19 mouse cellular contexts compared by ENCODE assay signal in genomic region chr12:24955137-24955536, GRCm38 (mm10). TPM values are rescaled to one million over a fixed set of nuclear protein-coding genes. Genes with fewer than 3 reads are reported as not detected.
A peak's percentile ranks its signal among the peaks of the same experiment; 100 is the strongest.
DNase-seq lines count a peak whose midpoint lies in the region; ATAC-seq and TF ChIP-seq lines count a peak whose summit lies in the region.
"Had no signal": no experiment of that assay in that cellular context is flagged by ENCODE, and none has a peak within 500 bp of the region (broad histone marks: within the 10 kb centered on the region; RNA-seq: fewer than 3 reads in every experiment).

No protein-coding gene starts in this region.

- WGBS in heart, embryonic 13.5 days: 39% methylated on average over 9 of the region's 9 CpGs
- WGBS in heart, adult 2 months: 48% methylated on average over 9 of the region's 9 CpGs
- WGBS in heart, postnatal 0 days: 24% methylated on average over 9 of the region's 9 CpGs

- no peak overlapping the region for H3K4me2 ChIP-seq in heart, embryonic 13.5 days
- no peak overlapping the region for H3K4me2 ChIP-seq in heart, postnatal 0 days (ENCODE audit: low read depth, low read length)

- peaks cover 15% of the 10 kb centered on the region; the same call in 1 of the 2 replicates for H3K4me1 ChIP-seq in heart, embryonic 13.5 days
- H3K4me1 ChIP-seq in heart, adult 2 months (ENCODE audit: control insufficient read depth, insufficient read depth, low read length): no peaks in the 10 kb centered on the region
- no peaks in the 10 kb centered on the region for H3K4me1 ChIP-seq in heart, postnatal 0 days (ENCODE audit: control insufficient read depth, insufficient read depth)

- H3K9ac ChIP-seq in heart, embryonic 13.5 days: no peak overlapping the region
- no peak overlapping the region for H3K9ac ChIP-seq in heart, adult 2 months (ENCODE audit: low read depth, low read length)
- no peak overlapping the region for H3K9ac ChIP-seq in heart, postnatal 0 days (replicated peaks; ENCODE audit: low read depth, low read length)

- intact Hi-C loops in heart, adult 2 months (cut with DNase I): no loop called here

- peak overlapping the region; percentile 7; the same call in 1 of the 2 replicates for H3K27ac ChIP-seq in heart, embryonic 13.5 days (replicated peaks)
- H3K27ac ChIP-seq in heart, adult 2 months: no peak overlapping the region
- peak overlapping the region; percentile 36; the same call in 1 of the 2 replicates for H3K27ac ChIP-seq in heart, postnatal 0 days (ENCODE audit: low read depth)

- no peak overlapping the region for H3K4me3 ChIP-seq in heart, embryonic 13.5 days
- no peak overlapping the region for H3K4me3 ChIP-seq in heart, adult 2 months
- H3K4me3 ChIP-seq in heart, postnatal 0 days (ENCODE audit: low read depth, low read length): no peak overlapping the region

- peaks cover 69% of the 10 kb centered on the region for H3K36me3 ChIP-seq in heart, embryonic 13.5 days
- no peaks in the 10 kb centered on the region for H3K36me3 ChIP-seq in heart, adult 2 months (ENCODE audit: control insufficient read depth, insufficient read depth, low read length)
- H3K36me3 ChIP-seq in heart, postnatal 0 days (replicated peaks; ENCODE audit: control insufficient read depth, insufficient read depth, low read length): peaks cover 16% of the 10 kb centered on the region; the same call in 1 of the 2 replicates

- no peak for DNase-seq in heart, adult 2 months
- peak; percentile 67 for DNase-seq in heart, postnatal 0 days (ENCODE audit: low spot score)
- DNase-seq in heart, adult 8-10 months (ENCODE audit: low spot score): no peak
- DNase-seq: adrenal gland, adult 2 months; adrenal gland, adult 8-10 months; adrenal gland, postnatal 10 days; adrenal gland, postnatal 14 days; adrenal gland, postnatal 25 days; adrenal gland, postnatal 36 days; B cell, adult 2 months; cerebellum, adult 11 months; cerebellum, adult 11-12 months; cerebellum, adult 18-20 months had no signal

- H3K9me3 ChIP-seq in heart, embryonic 13.5 days: peaks cover 3% of the 10 kb centered on the region; the same call in 1 of the 2 replicates
- H3K9me3 ChIP-seq in heart, postnatal 0 days (replicated peaks; ENCODE audit: control insufficient read depth, low read length): no peaks in the 10 kb centered on the region
- H3K9me3 ChIP-seq: G1E had no signal

- no peaks in the 10 kb centered on the region for H3K79me2 ChIP-seq in heart, adult 2 months (replicated peaks; ENCODE audit: control insufficient read depth, insufficient read depth, low read length)

- no peak for TF ChIP-seq POLR2A in heart, adult 2 months (IDR thresholded peaks at IDR 0.05; ENCODE audit: insufficient read depth, low read depth, low read length)

- TF ChIP-seq CTCF in heart, adult 2 months (IDR thresholded peaks at IDR 0.05): no peak
- no peak for TF ChIP-seq CTCF in heart, postnatal 0 days (IDR thresholded peaks at IDR 0.05; ENCODE audit: low read depth)

- ATAC-seq in heart, embryonic 13.5 days (ENCODE audit: extremely low read depth, insufficient number of reproducible peaks, low FRiP score, low TSS enrichment): no peak
- peak; percentile 72 for ATAC-seq in heart, postnatal 0 days (ENCODE audit: insufficient read depth, low read depth)
- ATAC-seq: activated CD4-positive, CD25-positive, alpha-beta regulatory T cell, adult 4 months; CD4-positive, CD25-positive, alpha-beta regulatory T cell, adult 4 months; Patski had no signal

- H3K27me3 ChIP-seq in heart, embryonic 13.5 days (replicated peaks): no peaks in the 10 kb centered on the region
- H3K27me3 ChIP-seq in heart, adult 2 months (ENCODE audit: control insufficient read depth, insufficient read depth, low read length): no peaks in the 10 kb centered on the region
- H3K27me3 ChIP-seq in heart, postnatal 0 days (ENCODE audit: control insufficient read depth, insufficient read depth, low read length): no peaks in the 10 kb centered on the region
- H3K27me3 ChIP-seq: CH12.LX, Patski had no signal

- no peak for TF ChIP-seq EP300 in heart, adult 2 months (IDR thresholded peaks at IDR 0.05; ENCODE audit: insufficient read depth, low read depth, low read length)
- TF ChIP-seq EP300 in heart, postnatal 0 days (IDR thresholded peaks at IDR 0.05; ENCODE audit: low read depth): no peak

RNA-seq across cellular contexts. Expression of gene Kidins220, which starts 19.6 kb away (rescaled TPM):
- polyA plus RNA-seq in heart, embryonic 13.5 days (2015; fragmentation: Nextera tagmentation; extraction: Ambion mirVana): 28.2 and 30.1 TPM in 2 replicates
- total RNA-seq in heart, adult 2 months (2021): 10 to 100 TPM; 68.4 TPM
- polyA plus RNA-seq in heart, adult 2 months (2012; rRNA removed): 41.6 and 52.9 TPM in 2 replicates
- 61.3 and 64.3 TPM in 2 replicates for total RNA-seq in heart, postnatal 0 days (2014; rRNA removed; ENCODE audit: low replicate concordance)
- 18.8 and 24.6 TPM in 2 replicates for polyA plus RNA-seq in heart, postnatal 0 days (2015; fragmentation: Nextera tagmentation; extraction: Ambion mirVana)
- total RNA-seq in heart, adult 8-10 months (2022): 10 to 100 TPM; 57.2 to 84.5 (median 66.5) TPM
